Mouse (Mus musculus) stomach, embryonic 14.5 days (tissue): Measurements from ENCODE around the gene Nr5a2. TPM values are rescaled to one million over a fixed set of nuclear protein-coding genes. Genes with fewer than 3 reads are reported as not detected.
A peak's percentile ranks its signal among the peaks of the same experiment; 100 is the strongest.

Experiments used
- ATAC-seq: fragments of 200-750 bp; cut with Nextera tagmentation; 2 replicates; pipeline ENCODE4 v1.8.0; 2017; ENCODE audit warnings: low read depth, moderate TSS enrichment; ENCODE audit not compliant: insufficient number of reproducible peaks, insufficient read depth, low FRiP score
- H3K27ac ChIP-seq: fragments of 300-500 bp; sonication (generic); 2 replicates; pipeline ENCODE4 v1.5.1; 2014; ENCODE audit warnings: mild to moderate bottlenecking, low read length, moderate library complexity, mixed read lengths
- H3K27me3 ChIP-seq: fragments of 300-500 bp; sonication (generic); 2 replicates; pipeline ENCODE4 v1.6.1; 2014; ENCODE audit warnings: low read length, control low read depth, mixed read lengths; ENCODE audit not compliant: control insufficient read depth, insufficient read depth
- H3K36me3 ChIP-seq: fragments of 300-500 bp; sonication (generic); 2 replicates; pipeline ENCODE4 v1.6.1; 2014; ENCODE audit warnings: mild to moderate bottlenecking, control low read depth, low read length, moderate library complexity, mixed read lengths; ENCODE audit not compliant: control insufficient read depth, insufficient read depth
- H3K4me1 ChIP-seq: fragments of 300-500 bp; sonication (generic); 2 replicates; pipeline ENCODE4 v1.6.1; 2014; ENCODE audit warnings: low read length, control low read depth, mixed read lengths; ENCODE audit not compliant: control insufficient read depth, insufficient read depth
- H3K4me2 ChIP-seq: fragments of 300-500 bp; sonication (generic); replicated peaks from 2 replicates; pipeline ENCODE4 v1.6.1; 2014; ENCODE audit warnings: low read depth, low read length, control low read depth
- H3K4me3 ChIP-seq: fragments of 300-500 bp; sonication (generic); 2 replicates; pipeline ENCODE4 v1.5.1; 2014; ENCODE audit warnings: low read depth, low read length, control low read depth
- H3K9ac ChIP-seq: fragments of 300-500 bp; sonication (generic); replicated peaks from 2 replicates; pipeline ENCODE4 v1.6.1; 2014; ENCODE audit warnings: low read depth, mild to moderate bottlenecking, control low read depth, low read length, moderate library complexity, mixed read lengths
- H3K9me3 ChIP-seq: fragments of 300-500 bp; sonication (generic); 2 replicates; pipeline ENCODE4 v1.6.1; 2016; ENCODE audit warnings: low read depth, low read length, control low read depth; ENCODE audit not compliant: control insufficient read depth
- WGBS: fragments of 180-500 bp; shearing (Covaris S2); extraction: QIAGEN DNeasy Blood & Tissue Kit; methylation state at CpG from one replicate; pipeline ENCODE4 v1.1.7; 2014; 5-methylcytosine and 5-hydroxymethylcytosine counted together
- polyA plus RNA-seq: library from polyadenylated mRNA; unstranded; fragments of >200 nt; fragmentation: Nextera tagmentation; extraction: Ambion mirVana; gene quantifications from 2 replicates; pipeline ENCODE4 v1.2.1, GENCODE M21; 2014

Gene Nr5a2
- polyA plus RNA-seq, 1 experiment from 2014 or later, result 1.4 TPM

DNA sequence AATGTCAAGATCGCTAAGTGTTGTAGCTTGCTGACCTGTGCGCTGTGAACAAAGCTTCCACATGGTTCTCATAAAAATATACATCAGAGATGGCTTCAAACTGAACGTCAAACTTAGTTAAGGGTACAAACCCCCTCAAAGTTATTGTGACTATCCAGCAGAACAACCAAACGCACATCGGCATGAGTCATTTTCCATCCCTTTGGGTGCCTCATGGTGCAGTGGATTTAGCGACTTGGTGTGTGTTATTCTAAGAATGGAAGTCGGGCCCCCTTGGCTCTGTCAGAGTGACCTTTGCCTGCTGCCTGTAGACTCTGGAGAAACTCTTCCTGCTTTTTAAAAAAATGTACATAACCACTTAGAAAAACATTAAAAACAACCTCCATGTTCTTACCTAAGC lies 119.7 kb downstream of the Nr5a2 start:
- WGBS, result 75% methylated on average over 7 of the region's 7 CpGs

GRCm38 (mm10) chr1:136839202-136839601 lies 121.0 kb downstream of the Nr5a2 start:
- Histone ChIP-seq H3K4me1 (no peaks in the 10 kb centered on the region), H3K9me3 (no peaks in the 10 kb centered on the region), H3K36me3 (no peaks in the 10 kb centered on the region), H3K4me3 (no peak overlapping the region), H3K4me2 (no peak overlapping the region), H3K27ac (no peak overlapping the region), H3K9ac (no peak overlapping the region), H3K27me3 (no peaks in the 10 kb centered on the region)
- ATAC-seq, result 0 out of 2 replicates have a peak, but pooled peaks have one; percentile 33
- 62% methylated on average over 10 of the region's 10 CpGs for WGBS

More for the DNA sequence above, 119.7 kb downstream of the Nr5a2 start:
- Histone ChIP-seq H3K27me3 (no peaks in the 10 kb centered on the region), H3K9me3 (no peaks in the 10 kb centered on the region), H3K4me2 (no peak overlapping the region), H3K4me1 (no peaks in the 10 kb centered on the region), H3K9ac (no peak overlapping the region), H3K27ac (no peak overlapping the region), H3K36me3 (no peaks in the 10 kb centered on the region), H3K4me3 (no peak overlapping the region)
- ATAC-seq, result no peak

- H3K9ac ChIP-seq, result no peak overlapping the region
- 0 out of 2 replicates have a peak, but pooled peaks have one; percentile 23 for ATAC-seq
Observed at GRCm38 (mm10) chr1:136832305-136833152, 127.7 kb downstream of the Nr5a2 start.

GRCm38 (mm10) chr1:136830992-136831391 lies 129.3 kb downstream of the Nr5a2 start:
- Histone ChIP-seq H3K27ac (no peak overlapping the region), H3K9ac (no peak overlapping the region), H3K4me3 (no peak overlapping the region), H3K27me3 (no peaks in the 10 kb centered on the region), H3K9me3 (no peaks in the 10 kb centered on the region), H3K4me1 (no peaks in the 10 kb centered on the region), H3K36me3 (no peaks in the 10 kb centered on the region), H3K4me2 (no peak overlapping the region)
- ATAC-seq, result no peak
- 92% methylated on average over 6 of the region's 6 CpGs for WGBS

More at GRCm38 (mm10) chr1:136832305-136833152, 127.7 kb downstream of the Nr5a2 start:
- no peaks in the 10 kb centered on the region for H3K36me3 ChIP-seq
- no peaks in the 10 kb centered on the region for H3K9me3 ChIP-seq
- no peaks in the 10 kb centered on the region for H3K27me3 ChIP-seq
- H3K4me1 ChIP-seq, result no peaks in the 10 kb centered on the region
- no peak overlapping the region for H3K4me2 ChIP-seq
- H3K27ac ChIP-seq, result no peak overlapping the region
- WGBS, result 48% methylated on average over 12 of the region's 12 CpGs
- H3K4me3 ChIP-seq, result no peak overlapping the region

DNA sequence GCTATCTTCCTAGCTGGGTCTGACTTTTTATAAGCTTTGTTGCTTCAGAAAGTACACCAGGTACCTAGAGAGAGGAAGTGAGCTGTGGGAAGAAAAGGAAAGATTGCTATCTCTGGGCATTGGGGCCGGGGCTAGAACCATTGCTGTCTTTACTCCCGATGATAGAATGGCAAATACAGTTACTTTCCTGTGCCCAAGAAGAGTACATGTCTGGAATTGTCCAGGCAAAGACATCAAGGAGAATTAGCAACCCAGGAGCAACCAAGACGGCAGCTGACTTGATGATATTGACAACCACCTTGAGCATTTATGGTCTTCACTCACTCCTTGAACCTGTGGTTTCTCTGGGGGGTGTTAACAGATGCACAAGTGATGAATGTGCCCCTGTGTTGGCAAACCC lies 130.3 kb downstream of the Nr5a2 start:
- Histone ChIP-seq H3K4me3 (no peak overlapping the region), H3K27ac (no peak overlapping the region), H3K9me3 (no peaks in the 10 kb centered on the region), H3K4me2 (no peak overlapping the region), H3K4me1 (no peaks in the 10 kb centered on the region), H3K9ac (no peak overlapping the region), H3K27me3 (no peaks in the 10 kb centered on the region), H3K36me3 (no peaks in the 10 kb centered on the region)
- WGBS, result 93% methylated on average over 3 of the region's 3 CpGs
- no peak for ATAC-seq

- ATAC-seq, result no peak
- 77% methylated on average over 4 of the region's 4 CpGs for WGBS
- no peak overlapping the region for H3K4me2 ChIP-seq
- no peaks in the 10 kb centered on the region for H3K4me1 ChIP-seq
- H3K36me3 ChIP-seq, result no peaks in the 10 kb centered on the region
- no peak overlapping the region for H3K27ac ChIP-seq
- H3K27me3 ChIP-seq, result no peaks in the 10 kb centered on the region
- H3K9ac ChIP-seq, result no peak overlapping the region
- H3K4me3 ChIP-seq, result no peak overlapping the region
- no peaks in the 10 kb centered on the region for H3K9me3 ChIP-seq
Observed at GRCm38 (mm10) chr1:136823897-136824296, 136.4 kb downstream of the Nr5a2 start.

DNA sequence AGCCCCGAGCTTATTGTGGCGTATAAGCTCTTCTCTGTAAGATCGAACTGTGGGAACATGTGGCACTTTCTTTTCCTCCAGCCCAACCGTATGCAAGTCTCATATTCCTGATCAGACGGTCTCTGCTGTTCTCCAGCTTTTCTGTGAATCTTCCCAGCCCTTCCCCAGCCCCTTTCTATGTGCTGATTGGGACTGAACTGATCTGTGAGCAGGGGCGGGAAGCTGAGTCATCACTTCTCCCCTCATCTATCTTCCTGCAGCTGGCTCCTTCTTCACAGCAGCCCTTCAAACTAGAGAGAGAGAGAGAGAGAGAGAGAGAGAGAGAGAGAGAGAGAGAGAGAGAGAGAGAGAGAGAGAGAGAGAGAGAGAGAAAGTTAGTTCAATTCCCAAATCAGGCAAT lies 159.6 kb downstream of the Nr5a2 start:
- no peak overlapping the region for H3K4me3 ChIP-seq
- no peak overlapping the region for H3K9ac ChIP-seq
- H3K4me1 ChIP-seq, result no peaks in the 10 kb centered on the region
- ATAC-seq, result no peak
- WGBS, result 67% methylated on average over 6 of the region's 6 CpGs
- no peaks in the 10 kb centered on the region for H3K27me3 ChIP-seq
- no peaks in the 10 kb centered on the region for H3K36me3 ChIP-seq
- no peak overlapping the region for H3K4me2 ChIP-seq
- H3K9me3 ChIP-seq, result no peaks in the 10 kb centered on the region
- H3K27ac ChIP-seq, result no peak overlapping the region

DNA sequence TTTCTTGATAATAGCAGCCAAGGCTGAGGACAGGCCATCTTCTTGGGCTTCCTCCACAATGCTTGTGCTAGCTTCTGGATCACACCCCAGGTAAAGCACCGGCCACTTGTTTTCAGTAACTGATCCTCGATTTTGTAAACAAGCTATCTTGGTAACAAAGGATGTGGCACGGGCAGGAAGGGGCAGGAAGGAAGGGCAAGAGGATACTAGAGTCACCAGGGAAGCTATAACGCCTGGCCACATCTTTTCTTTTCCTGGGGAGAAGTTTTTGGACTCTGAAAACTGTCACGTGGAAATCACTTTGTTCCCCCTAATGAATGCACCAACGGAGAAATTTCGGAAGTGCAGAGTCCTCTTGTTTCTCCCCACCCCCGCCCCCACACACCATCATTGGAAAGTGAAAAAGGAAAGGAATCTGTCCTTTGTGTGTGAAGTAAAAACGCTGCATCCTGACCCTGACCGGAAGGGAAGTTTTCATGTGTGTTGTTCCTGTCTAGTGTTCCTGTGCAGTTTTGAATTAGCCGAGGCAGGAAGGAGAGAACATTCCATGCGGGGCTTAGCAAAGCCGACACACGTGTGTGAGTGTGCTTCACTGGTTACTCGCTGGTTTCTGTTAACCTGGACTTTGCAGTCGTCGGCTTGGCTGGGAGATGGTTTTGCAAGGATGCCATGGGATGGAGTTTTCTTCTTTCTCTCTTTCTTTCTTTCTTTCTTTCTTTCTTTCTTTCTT lies 163.7 kb downstream of the Nr5a2 start:
- Histone ChIP-seq H3K4me3 (no peak overlapping the region), H3K27ac (no peak overlapping the region), H3K27me3 (no peaks in the 10 kb centered on the region), H3K4me2 (no peak overlapping the region), H3K4me1 (no peaks in the 10 kb centered on the region), H3K36me3 (no peaks in the 10 kb centered on the region), H3K9ac (no peak overlapping the region), H3K9me3 (no peaks in the 10 kb centered on the region)
- 44% methylated on average over 17 of the region's 17 CpGs for WGBS
- no peak for ATAC-seq
